Mouse (Mus musculus): ENCODE data around the gene E330034G19Rik.

E330034G19Rik gene

GRCm38 (mm10) chr14:24292914-24293313 lies at the start of gene E330034G19Rik:
E330034G19Rik (plus strand) TSS chr14:24293214.
- WGBS, result 51% methylated on average over 3 of the region's 3 CpGs

GRCm38 (mm10) chr14:24244330-24245176 lies 48.5 kb upstream of the E330034G19Rik start:
- WGBS, result under 1% methylated on average over 40 of the region's 40 CpGs

- 1% methylated on average over 93 of the region's 98 CpGs for WGBS
These were observed 47.6 kb upstream of the E330034G19Rik start, which contains the start of gene Dlg5 for GRCm38 (mm10) chr14:24245177-24246081. Dlg5 (minus strand) TSS chr14:24245920.

- WGBS, result 70% methylated on average over 2 of the region's 2 CpGs
These were observed 43.1 kb upstream of the E330034G19Rik start for GRCm38 (mm10) chr14:24249926-24250325.

GRCm38 (mm10) chr14:24251326-24251725 lies 41.7 kb upstream of the E330034G19Rik start:
- WGBS, result 81% methylated on average over 1 of the region's 1 CpGs

- WGBS, result 36% methylated on average over 8 of the region's 8 CpGs
These were observed 39.3 kb upstream of the E330034G19Rik start for GRCm38 (mm10) chr14:24253611-24254202.

- 79% methylated on average over 2 of the region's 2 CpGs for WGBS
These were observed 37.1 kb upstream of the E330034G19Rik start for GRCm38 (mm10) chr14:24255956-24256355.

- WGBS, result 88% methylated on average over 4 of the region's 4 CpGs
These were observed 32.6 kb upstream of the E330034G19Rik start for GRCm38 (mm10) chr14:24260391-24260790.

- WGBS, result 88% methylated on average over 6 of the region's 6 CpGs
These were observed 30.6 kb upstream of the E330034G19Rik start for GRCm38 (mm10) chr14:24262382-24262781.

- 58% methylated on average over 2 of the region's 2 CpGs for WGBS
These were observed 30.1 kb upstream of the E330034G19Rik start for GRCm38 (mm10) chr14:24262915-24263314.

GRCm38 (mm10) chr14:24269571-24269970 lies 23.4 kb upstream of the E330034G19Rik start:
- WGBS, result 68% methylated on average over 1 of the region's 1 CpGs

GRCm38 (mm10) chr14:24273575-24273974 lies 19.4 kb upstream of the E330034G19Rik start:
- WGBS, result 43% methylated on average over 2 of the region's 2 CpGs

- WGBS, result 28% methylated on average over 2 of the region's 2 CpGs
These were observed 17.5 kb upstream of the E330034G19Rik start for GRCm38 (mm10) chr14:24275534-24275933.

GRCm38 (mm10) chr14:24281278-24281677 lies 11.7 kb upstream of the E330034G19Rik start:
- 70% methylated on average over 4 of the region's 4 CpGs for WGBS

GRCm38 (mm10) chr14:24282276-24282675 lies 10.7 kb upstream of the E330034G19Rik start:
- WGBS, result 83% methylated on average over 3 of the region's 3 CpGs

GRCm38 (mm10) chr14:24286136-24286535 lies 6.9 kb upstream of the E330034G19Rik start:
- 66% methylated on average over 4 of the region's 4 CpGs for WGBS

- 93% methylated on average over 5 of the region's 5 CpGs for WGBS
These were observed 617 bp downstream of the E330034G19Rik start for GRCm38 (mm10) chr14:24293631-24294030.

GRCm38 (mm10) chr14:24302126-24302525 lies 9.1 kb downstream of the E330034G19Rik start:
- WGBS, result 75% methylated on average over 1 of the region's 1 CpGs

- 85% methylated on average over 6 of the region's 6 CpGs for WGBS
These were observed 13.7 kb downstream of the E330034G19Rik start for GRCm38 (mm10) chr14:24306667-24307066.

GRCm38 (mm10) chr14:24307146-24307545 lies 14.1 kb downstream of the E330034G19Rik start:
- WGBS, result 77% methylated on average over 1 of the region's 1 CpGs

- WGBS, result 33% methylated on average over 3 of the region's 3 CpGs
These were observed 18.1 kb downstream of the E330034G19Rik start for GRCm38 (mm10) chr14:24311110-24311509.

GRCm38 (mm10) chr14:24347007-24347406 lies 54.0 kb downstream of the E330034G19Rik start:
- WGBS, result 91% methylated on average over 3 of the region's 3 CpGs
